Mouse (Mus musculus) cerebellum, adult 18-20 months (tissue): ENCODE data around the gene Slc35e2.

Experiments
- DNase-seq, 2 experiments: peaks; one replicate each; pipeline ENCODE4 v3.0.0; 2021

Gene Slc35e2

GRCm38 (mm10) chr4:155577132-155577531 lies 24.1 kb upstream of the Slc35e2 start:
- no peak for DNase-seq

- DNase-seq = no peak
Observed at GRCm38 (mm10) chr4:155577741-155578140, 23.5 kb upstream of the Slc35e2 start.

DNA sequence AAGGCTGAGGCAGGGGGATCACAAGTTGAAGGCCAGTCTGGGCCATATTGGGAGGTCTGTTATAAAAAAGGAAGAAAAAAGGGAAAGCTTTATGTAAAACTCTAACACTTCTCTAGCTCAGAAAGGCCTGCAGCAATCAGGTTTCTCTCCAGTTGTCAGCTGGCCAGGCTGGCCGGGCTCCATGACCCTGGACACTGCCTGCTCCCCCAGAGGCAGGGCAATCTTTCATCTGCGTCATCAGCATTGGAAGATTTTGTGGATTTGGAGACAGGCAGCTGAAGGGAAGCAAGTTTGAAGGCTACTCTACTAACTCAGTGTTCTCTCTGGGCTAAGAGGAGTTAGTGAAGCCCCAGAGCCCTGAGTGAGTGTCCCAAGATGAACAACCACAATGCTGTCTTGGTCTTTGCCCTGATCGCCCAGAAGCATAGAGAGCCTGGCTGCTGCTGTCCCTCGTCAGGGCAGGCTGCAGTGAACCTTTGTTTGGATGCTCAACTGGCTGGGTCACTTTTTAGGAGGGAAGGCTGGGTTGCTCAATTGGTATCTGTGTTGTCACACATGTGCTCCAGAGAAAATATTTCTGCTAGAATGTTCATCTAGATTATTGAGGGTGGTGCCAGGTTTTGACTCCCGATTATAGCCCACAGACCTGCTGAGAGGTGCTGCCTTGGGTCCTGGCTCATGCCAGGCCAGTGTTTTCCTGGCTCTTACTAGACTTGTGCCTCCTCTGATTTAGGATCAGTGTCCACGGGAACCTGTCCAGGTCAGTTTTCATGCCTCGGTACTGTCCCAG lies 22.7 kb upstream of the Slc35e2 start:
- DNase-seq = no peak

DNA sequence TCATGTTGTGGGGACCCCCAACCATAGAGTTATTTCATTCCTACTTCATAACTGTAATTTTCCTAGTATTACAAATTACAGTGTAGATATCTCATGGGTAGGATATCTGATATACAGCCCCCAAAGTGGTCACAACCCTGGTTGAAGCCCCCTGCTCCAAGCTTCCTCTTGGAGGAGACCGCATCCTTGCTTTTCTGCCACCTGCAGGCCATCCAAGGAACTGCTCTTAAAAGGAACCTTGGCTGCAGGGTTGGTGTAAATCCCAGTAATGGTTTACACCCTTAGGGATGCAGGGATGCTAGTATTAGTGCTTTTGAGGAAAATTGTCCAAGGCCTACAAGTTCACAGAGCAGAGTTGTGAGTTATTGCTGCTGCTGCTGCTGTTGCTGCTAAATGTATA lies 20.8 kb upstream of the Slc35e2 start:
- peak; percentile 63 to 73 for DNase-seq

DNA sequence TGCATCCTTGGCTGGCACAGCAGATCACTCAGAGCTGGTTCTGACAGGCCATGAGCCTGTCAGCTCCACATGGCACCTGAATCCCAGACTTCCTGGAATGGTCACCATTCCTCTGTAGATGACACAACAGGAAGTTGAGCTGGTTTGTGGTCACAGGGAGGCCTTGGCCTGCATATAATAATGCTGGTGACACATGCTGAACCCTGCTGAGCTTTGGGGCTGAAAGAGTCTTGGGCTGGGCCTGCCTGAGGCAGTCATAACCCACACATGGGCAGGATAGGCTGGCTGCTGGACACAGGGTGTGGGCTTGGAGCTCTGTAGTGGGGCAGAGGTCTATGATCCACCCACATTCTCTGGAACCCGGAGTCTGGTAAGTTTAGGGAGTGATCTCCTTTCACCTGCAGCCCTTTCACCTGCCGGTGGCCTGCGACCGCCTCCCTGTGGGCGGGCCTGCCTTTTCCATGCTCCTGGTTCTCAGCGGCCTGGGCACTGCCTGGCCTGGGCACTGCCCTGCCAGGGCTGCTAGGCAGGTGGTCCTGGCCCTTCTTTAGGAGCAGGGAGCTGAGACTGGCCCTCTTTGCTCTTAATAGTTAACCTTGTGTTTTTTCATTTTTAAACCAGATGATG lies 18.8 kb upstream of the Slc35e2 start:
- no peak for DNase-seq

DNA sequence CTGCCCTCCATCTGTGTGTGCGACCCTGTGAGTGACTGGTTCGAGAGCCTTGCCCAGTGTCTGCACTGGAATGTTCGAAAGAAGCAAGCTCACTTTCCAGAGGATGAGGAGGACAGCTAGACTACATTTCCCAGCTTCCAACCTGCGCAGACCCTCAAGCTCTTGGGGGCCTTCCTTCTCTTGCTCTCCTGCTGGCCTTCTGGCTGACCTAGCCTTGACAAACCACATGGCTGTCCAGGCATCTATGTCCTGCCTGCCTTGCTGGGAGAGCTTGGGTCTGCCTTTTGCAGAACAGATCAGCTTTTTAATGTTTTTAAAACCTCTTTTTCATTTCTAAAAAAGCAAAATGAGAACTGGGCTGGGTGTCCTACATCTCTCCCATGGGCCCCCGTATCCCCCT lies 11.9 kb upstream of the Slc35e2 start:
- no peak for DNase-seq

GRCm38 (mm10) chr4:155591012-155591719 lies 10.1 kb upstream of the Slc35e2 start:
- no peak for DNase-seq

DNA sequence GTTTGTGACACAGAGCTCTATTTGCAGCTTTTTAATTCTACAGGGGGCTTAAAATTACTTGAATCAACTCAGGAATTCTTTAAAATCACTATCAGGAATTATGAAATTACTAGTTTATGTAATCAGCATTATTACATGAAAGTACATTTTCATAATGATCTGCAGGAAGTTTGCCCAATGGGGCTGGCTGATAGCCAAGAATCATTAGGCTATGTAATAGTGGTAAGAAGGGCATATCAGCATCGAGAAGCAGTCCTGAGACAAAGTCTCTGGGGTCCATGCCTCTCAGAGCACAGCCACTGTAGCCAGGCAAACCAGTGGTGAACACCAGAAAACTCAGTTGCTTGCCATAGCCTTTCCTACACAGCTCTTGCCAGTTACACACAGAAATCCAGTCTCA lies 7.4 kb upstream of the Slc35e2 start:
- DNase-seq = no peak

DNA sequence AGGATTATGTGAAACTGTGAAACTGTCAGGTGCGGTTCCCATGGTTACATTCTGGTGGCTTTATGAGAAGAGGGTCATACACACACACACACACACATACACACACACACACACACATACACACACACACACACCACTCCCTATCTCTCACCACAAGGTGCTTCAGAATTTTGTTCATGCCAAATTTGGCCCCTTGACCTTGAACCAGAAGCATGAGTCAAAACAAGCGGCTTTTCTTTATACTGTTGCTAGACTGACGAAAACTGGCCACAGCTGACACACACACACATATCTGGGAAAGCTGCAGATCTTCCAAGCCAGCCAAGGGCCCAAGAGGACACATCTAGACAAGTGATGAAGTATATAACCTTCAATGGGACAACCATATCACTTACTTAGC lies 5.4 kb upstream of the Slc35e2 start:
- DNase-seq = no peak

- no peak for DNase-seq
Observed at GRCm38 (mm10) chr4:155596606-155597005, 4.6 kb upstream of the Slc35e2 start.

DNA sequence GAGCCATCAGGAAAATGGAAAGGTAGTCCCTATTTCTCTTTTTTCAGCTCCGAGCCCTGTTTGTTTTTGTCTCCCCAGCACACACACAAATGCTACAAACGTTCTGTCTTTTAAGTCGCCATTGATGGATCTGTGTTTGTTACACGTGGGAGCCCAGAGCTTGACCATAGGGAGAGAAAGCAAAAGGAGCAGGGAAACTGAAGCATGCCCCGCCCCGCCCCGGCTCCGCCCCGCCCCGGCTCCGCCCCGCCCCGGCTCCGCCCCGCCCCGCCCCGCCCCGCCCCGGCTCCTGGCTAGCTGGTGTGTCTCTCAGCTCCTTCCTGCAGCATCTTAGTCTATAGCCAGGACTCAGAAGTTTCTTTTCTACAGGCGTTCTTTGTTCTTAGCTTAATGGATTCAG lies 2.7 kb upstream of the Slc35e2 start:
- DNase-seq = no peak

DNA sequence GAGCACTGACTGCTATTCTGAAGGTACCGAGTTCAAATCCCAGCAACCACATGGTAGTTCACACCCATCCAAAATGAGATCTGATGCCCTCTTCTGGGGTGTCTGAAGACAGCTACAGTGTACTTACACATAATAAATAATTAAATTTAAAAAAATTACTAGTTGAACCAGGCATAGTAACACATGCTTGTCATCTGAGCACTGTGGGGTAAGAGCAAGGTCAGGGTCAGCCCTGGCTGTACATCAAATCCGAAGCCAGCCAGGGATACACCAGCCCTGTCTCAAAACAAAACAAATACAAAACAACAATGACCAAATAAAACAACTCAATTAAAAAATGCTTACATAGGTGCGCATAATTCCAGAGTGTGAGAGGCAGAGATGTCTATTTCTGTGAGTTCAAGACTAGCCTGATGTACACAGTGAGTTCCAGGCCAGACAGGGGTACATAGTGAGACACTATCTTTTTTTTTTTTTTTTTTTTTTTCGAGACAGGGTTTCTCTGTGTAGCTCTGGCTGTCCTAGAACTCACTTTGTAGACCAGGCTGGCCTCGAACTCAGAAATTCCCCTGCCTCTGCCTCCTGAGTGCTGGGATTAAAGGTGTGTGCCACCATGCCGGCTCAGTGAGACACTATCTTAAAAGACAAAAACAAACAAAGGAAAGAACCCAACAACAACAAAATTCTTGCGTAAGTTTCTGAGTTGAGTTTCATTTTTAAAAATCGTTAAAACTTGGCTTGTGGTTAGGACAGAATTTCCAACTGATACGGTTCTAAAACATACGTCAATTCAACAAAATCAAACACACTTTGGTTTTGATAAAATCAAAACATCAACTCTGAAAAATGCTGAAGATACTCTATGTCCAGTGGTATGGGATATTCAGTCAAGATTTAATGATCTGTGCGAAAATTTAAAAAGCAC lies 1.1 kb upstream of the Slc35e2 start:
- DNase-seq = no peak

GRCm38 (mm10) chr4:155601997-155602456 lies 811 bp downstream of the Slc35e2 start:
- DNase-seq = no peak

DNA sequence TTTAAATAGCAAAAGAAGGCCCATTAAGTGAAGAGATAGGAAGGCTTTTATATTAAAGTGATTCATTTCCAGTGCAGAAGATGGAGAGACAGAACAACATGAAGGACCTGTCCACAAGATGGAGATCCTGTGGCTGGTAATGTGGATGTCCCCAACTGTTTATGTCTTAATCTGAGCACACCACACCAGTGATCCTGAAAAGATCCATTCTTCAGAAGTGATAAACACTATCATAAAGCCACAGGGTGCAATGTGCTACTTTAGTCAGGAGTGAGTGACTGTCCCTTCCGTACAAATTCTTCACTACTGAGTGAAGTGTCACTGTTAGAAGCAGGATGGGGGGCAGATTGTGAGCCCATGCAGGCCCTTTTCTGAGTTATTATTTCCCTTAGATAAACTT lies 1.5 kb downstream of the Slc35e2 start:
- no peak for DNase-seq

- DNase-seq = no peak
Observed at GRCm38 (mm10) chr4:155603801-155604200, 2.6 kb downstream of the Slc35e2 start.

- DNase-seq = no peak
Observed at GRCm38 (mm10) chr4:155605132-155605531, 3.9 kb downstream of the Slc35e2 start.

GRCm38 (mm10) chr4:155606825-155607224 lies 5.6 kb downstream of the Slc35e2 start:
- DNase-seq = no peak

DNA sequence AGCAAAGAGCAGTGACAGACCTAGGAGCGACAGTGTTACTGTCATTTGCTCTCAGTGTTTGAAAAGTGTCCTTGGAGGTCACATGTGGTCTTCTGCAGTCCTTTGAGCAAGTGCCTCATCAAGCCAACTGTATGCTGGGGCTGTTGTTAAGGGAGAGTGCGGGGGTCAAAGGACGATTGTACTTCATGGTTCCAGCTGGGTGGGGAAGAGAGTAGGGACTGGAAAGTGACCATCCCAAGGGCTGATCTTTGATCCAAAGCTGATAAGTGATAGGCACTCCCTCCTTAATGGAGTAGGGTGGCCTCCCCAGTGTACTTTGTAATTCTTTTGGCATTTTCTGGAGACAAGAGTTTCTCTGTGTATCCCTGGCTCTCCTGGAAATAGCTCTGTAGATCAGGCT lies 10.6 kb downstream of the Slc35e2 start:
- no peak for DNase-seq

GRCm38 (mm10) chr4:155613264-155613663 lies 12.0 kb downstream of the Slc35e2 start:
- DNase-seq = no peak

GRCm38 (mm10) chr4:155618321-155618720 lies 17.1 kb downstream of the Slc35e2 start:
- no peak for DNase-seq

DNA sequence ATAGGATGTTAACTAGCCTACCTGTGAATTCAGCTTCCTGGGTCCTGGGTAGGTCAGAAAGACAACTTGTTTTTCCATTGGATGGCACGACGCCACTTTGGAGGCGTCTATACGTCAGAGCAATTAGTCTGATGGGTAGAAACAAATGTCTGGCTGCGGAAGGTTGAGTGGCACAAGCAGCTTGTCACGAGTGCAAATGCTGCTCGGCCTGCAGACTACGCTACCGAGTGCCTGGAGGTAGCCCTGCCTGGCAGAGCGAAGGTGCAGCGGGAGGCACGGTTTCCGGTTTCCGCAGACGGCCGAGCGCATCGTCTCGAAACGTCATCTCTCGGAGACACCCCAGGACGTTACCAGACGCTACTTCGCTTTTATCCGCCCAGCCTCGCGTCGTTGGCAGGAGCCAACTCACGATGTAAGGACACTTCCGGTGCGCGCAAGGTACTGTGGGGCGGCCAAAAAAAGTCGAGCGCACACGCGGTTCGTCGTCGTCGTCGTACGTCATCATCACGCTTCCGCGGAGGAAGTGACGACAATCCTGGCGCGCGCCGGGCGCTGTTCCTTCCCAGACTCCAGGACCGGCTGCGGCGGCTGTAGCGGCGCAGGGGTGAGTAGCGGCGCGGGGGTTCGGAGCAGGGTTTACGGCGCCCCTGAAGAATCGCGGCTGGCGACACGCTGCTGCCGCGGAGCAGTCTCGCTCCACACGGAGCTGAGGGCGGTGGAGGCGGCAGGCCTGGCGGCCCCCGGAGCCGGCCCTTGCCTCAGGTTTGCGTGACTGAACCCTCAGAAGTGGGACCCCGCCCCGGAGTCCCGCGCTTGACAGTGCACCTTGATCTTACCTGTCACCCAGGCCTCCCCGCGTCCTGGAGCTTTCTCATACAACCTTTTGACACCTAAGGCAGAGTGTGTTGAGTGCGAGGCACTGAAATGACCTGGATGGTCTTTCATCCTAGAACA lies 23.4 kb downstream of the Slc35e2 start, which contains the start of gene Cdk11b:
Gene Cdk11b (plus strand): TSS at position 517 of the 954 bp plus-strand sequence.
- DNase-seq = peak; percentile 97
